Comparison of ENCODE assay signal across 3 mouse cellular contexts in genomic region chr10:128556963-128557362, GRCm38 (mm10).
TF ChIP-seq lines count a peak whose summit lies in the region.

No protein-coding gene starts in this region.

TF ChIP-seq in CH12.LX, 34 proteins besides CTCF, POLR2A, EP300 and RAD21:
- TF ChIP-seq SIN3A (IDR thresholded peaks at IDR 0.05; ENCODE audit: low read length): no peak
- 0 out of 2 replicates have a peak, but pooled peaks have one; percentile 12 for TF ChIP-seq ZMIZ1 (IDR thresholded peaks at IDR 0.05; ENCODE audit: low read depth, low read length)
- TF ChIP-seq ETS1 (conservative IDR thresholded peaks at IDR 0.05; ENCODE audit: low read depth, low read length): no peak
- TF ChIP-seq PAX5 (IDR thresholded peaks at IDR 0.05; ENCODE audit: low read length): no peak
- peak; percentile 61; the same call in 1 of the 2 replicates for TF ChIP-seq CHD2 (IDR thresholded peaks at IDR 0.05; ENCODE audit: low read length)
- TF ChIP-seq MAFK (IDR thresholded peaks at IDR 0.05; ENCODE audit: insufficient replicate concordance, low read length): no peak
- TF ChIP-seq CHD1 (IDR thresholded peaks at IDR 0.05; ENCODE audit: low read depth, low read length): no peak
- TF ChIP-seq JUN (IDR thresholded peaks at IDR 0.05; ENCODE audit: insufficient read depth, low read depth, low read length): no peak
- no peak for TF ChIP-seq RCOR1 (conservative IDR thresholded peaks at IDR 0.05; ENCODE audit: low read depth, low read length)
- TF ChIP-seq GABPA (IDR thresholded peaks at IDR 0.05; ENCODE audit: insufficient replicate concordance, low read depth, low read length): no peak
- TF ChIP-seq ZC3H11A (IDR thresholded peaks at IDR 0.05; ENCODE audit: low read depth, low read length): no peak
- TF ChIP-seq USF1 (IDR thresholded peaks at IDR 0.05; ENCODE audit: low read depth, low read length): no peak
- TF ChIP-seq MXI1 (IDR thresholded peaks at IDR 0.05; ENCODE audit: low read depth, low read length): no peak
- TF ChIP-seq POLR2AphosphoS2 (IDR thresholded peaks at IDR 0.05; ENCODE audit: low read depth, low read length): peak; percentile 92

TF ChIP-seq in MEL, 35 proteins besides CTCF, POLR2A, EP300 and RAD21:
- TF ChIP-seq POLR2AphosphoS2 (IDR thresholded peaks at IDR 0.05; ENCODE audit: low read length) (0 out of 2 replicates have a peak, but pooled peaks have one; percentile 39), HCFC1 (IDR thresholded peaks at IDR 0.05; ENCODE audit: low read depth, low read length) (no peak), ZKSCAN1 (IDR thresholded peaks at IDR 0.05; ENCODE audit: low read depth, low read length) (no peak), KAT2A (conservative IDR thresholded peaks at IDR 0.05; ENCODE audit: low read depth, low read length) (no peak), CHD2 (IDR thresholded peaks at IDR 0.05; ENCODE audit: low read length) (0 out of 2 replicates have a peak, but pooled peaks have one; percentile 9)

TF ChIP-seq in myocyte, 11 proteins besides CTCF, POLR2A, EP300 and RAD21:
- no peak for TF ChIP-seq MYOG (IDR thresholded peaks at IDR 0.05; ENCODE audit: control insufficient read depth in 1 of 3, insufficient read depth in 1 of 3, insufficient read length in 2 of 3, low read depth in 2 of 3)
- TF ChIP-seq POLR2AphosphoS2 (IDR thresholded peaks at IDR 0.05; ENCODE audit: insufficient read length, low read depth): peak; percentile 54
